Mouse (Mus musculus) stomach, embryonic 15.5 days (tissue): ENCODE data around the gene Myl3. TPM values are rescaled to one million over a fixed set of nuclear protein-coding genes. Genes with fewer than 3 reads are reported as not detected.

ENCODE experiments used
- ATAC-seq: fragments of 200-750 bp; cut with Nextera tagmentation; 2 replicates; pipeline ENCODE4 v1.8.0; 2017; ENCODE audit warnings: low read depth, moderate number of reproducible peaks, moderate TSS enrichment; ENCODE audit not compliant: insufficient read depth, low FRiP score
- H3K27ac ChIP-seq: fragments of 300-500 bp; sonication (generic); 2 replicates; pipeline ENCODE4 v1.5.1; 2015; ENCODE audit warnings: mild to moderate bottlenecking, inconsistent platforms
- H3K27me3 ChIP-seq: fragments of 300-500 bp; sonication (generic); replicated peaks from 2 replicates; pipeline ENCODE4 v1.6.1; 2015; ENCODE audit warnings: inconsistent platforms
- H3K36me3 ChIP-seq: fragments of 300-500 bp; sonication (generic); 2 replicates; pipeline ENCODE4 v1.6.1; 2015; ENCODE audit warnings: inconsistent platforms
- H3K4me1 ChIP-seq: fragments of 300-500 bp; sonication (generic); 2 replicates; pipeline ENCODE4 v1.6.1; 2015; ENCODE audit warnings: inconsistent platforms
- H3K4me2 ChIP-seq: fragments of 300-500 bp; sonication (generic); 2 replicates; pipeline ENCODE4 v1.6.1; 2015; ENCODE audit warnings: mild to moderate bottlenecking, inconsistent platforms
- H3K4me3 ChIP-seq: fragments of 300-500 bp; sonication (generic); replicated peaks from 2 replicates; pipeline ENCODE4 v1.5.1; 2015; ENCODE audit warnings: inconsistent platforms
- H3K9ac ChIP-seq: fragments of 300-500 bp; sonication (generic); 2 replicates; pipeline ENCODE4 v1.6.1; 2015; ENCODE audit warnings: inconsistent platforms
- H3K9me3 ChIP-seq: fragments of 300-500 bp; sonication (generic); 2 replicates; pipeline ENCODE4 v1.6.1; 2016; ENCODE audit warnings: inconsistent platforms
- WGBS: fragments of 180-500 bp; shearing (Covaris S2); methylation state at CpG from one replicate; pipeline ENCODE4 v1.1.7; 2015; 5-methylcytosine and 5-hydroxymethylcytosine counted together
- polyA plus RNA-seq: library from polyadenylated mRNA; unstranded; fragments of >200 nt; fragmentation: Nextera tagmentation; extraction: Ambion mirVana; gene quantifications from 2 replicates; pipeline ENCODE4 v1.2.1, GENCODE M21; 2015

Myl3 gene
- polyA plus RNA-seq, 1 experiment from 2014 or later: 2.6 TPM

GRCm38 (mm10) chr9:110746238-110746637 lies 4.6 kb downstream of the Myl3 start:
- Histone ChIP-seq H3K9me3 (no peaks in the 10 kb centered on the region), H3K27ac (no peak overlapping the region), H3K27me3 (peaks cover 28% of the 10 kb centered on the region), H3K9ac (no peak overlapping the region), H3K4me3 (no peak overlapping the region), H3K4me2 (no peak overlapping the region), H3K36me3 (no peaks in the 10 kb centered on the region), H3K4me1 (peaks cover 21% of the 10 kb centered on the region; the same call in 1 of the 2 replicates)
- no peak for ATAC-seq
- 45% methylated on average over 5 of the region's 5 CpGs for WGBS

DNA sequence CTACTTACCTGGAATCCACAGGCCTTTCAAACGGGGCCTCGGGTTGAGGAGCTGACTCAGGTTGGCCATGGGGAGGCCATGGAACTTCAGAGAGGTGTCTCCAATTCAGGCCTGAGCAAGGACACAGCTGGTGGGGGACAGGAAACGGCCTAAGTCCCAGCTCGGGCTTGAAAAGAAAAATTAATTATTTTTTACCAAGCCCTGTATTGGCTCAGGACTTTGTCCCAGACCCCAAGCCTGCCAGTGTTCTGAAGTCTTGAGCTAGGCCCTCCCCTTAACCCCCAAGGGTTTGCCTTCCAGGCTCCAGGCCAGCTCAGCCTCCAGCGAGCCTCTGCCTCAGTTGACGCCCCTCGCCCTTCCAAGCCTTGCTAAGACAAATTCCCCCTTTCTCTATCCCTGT lies 5.3 kb downstream of the Myl3 start, which contains the start of gene Pth1r:
Pth1r (minus strand) TSS at position 185 of the 400 bp plus-strand sequence.
- Histone ChIP-seq H3K27me3 (peaks cover 21% of the 10 kb centered on the region), H3K4me3 (no peak within 1 kb of the TSS), H3K4me2 (no peak within 1 kb of the TSS), H3K36me3 (no peaks in the 10 kb centered on the region), H3K9me3 (no peaks in the 10 kb centered on the region), H3K27ac (no peak within 1 kb of the TSS), H3K9ac (no peak within 1 kb of the TSS), H3K4me1 (peaks cover 17% of the 10 kb centered on the region; the same call in 1 of the 2 replicates)
- ATAC-seq: no peak
- 61% methylated on average over 7 of the region's 7 CpGs for WGBS

- Histone ChIP-seq H3K4me3 (no peak overlapping the region), H3K27ac (no peak overlapping the region), H3K4me1 (peaks cover 10% of the 10 kb centered on the region; the same call in 1 of the 2 replicates), H3K9ac (no peak overlapping the region), H3K27me3 (peaks cover 18% of the 10 kb centered on the region), H3K36me3 (no peaks in the 10 kb centered on the region), H3K4me2 (no peak overlapping the region), H3K9me3 (no peaks in the 10 kb centered on the region)
- ATAC-seq: no peak
- WGBS: 50% methylated on average over 2 of the region's 2 CpGs
These were observed 6.8 kb downstream of the Myl3 start for GRCm38 (mm10) chr9:110748451-110748850.

DNA sequence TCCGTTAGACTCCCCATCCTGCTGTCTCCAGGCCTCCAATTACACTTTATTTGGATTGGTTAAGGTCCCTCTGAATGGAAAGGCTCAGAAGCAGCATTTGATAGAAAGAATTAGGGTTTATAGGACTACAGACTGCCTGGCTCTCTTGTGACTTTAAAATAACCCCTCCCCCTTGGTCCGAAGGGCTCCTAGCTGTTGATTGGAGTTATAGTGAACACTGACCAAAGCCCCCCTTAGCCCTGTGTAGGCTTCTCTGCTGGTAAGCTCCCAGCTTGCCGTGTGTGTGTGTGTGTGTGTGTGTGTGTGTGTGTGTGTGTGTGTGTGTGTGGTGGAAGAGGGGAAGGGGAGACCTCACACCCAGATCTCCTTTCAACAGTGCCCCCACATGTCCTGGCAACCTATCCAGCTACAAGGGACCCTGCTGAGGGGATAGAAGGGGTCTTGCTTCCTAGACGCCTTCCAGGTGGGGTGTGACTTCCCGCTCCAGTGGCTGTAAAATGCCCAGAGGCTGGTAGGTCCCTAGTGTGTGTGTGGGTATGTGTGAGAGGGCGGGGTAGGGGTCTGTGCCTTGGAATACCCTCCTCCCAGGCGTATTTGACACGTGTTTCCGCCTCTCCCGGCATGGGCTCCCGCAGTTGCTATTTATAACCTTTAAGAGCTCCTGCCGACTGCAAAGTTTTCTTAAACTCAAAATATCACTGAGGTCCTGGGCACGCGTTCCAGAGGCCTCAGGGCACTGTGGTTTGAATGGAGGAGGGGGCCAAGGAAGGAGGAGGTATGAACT lies 8.9 kb downstream of the Myl3 start:
- Histone ChIP-seq H3K27me3 (no peaks in the 10 kb centered on the region), H3K4me2 (no peak overlapping the region), H3K36me3 (no peaks in the 10 kb centered on the region), H3K9ac (no peak overlapping the region), H3K4me1 (peaks cover 5% of the 10 kb centered on the region; the same call in 1 of the 2 replicates), H3K4me3 (no peak overlapping the region), H3K9me3 (no peaks in the 10 kb centered on the region), H3K27ac (no peak overlapping the region)
- ATAC-seq: no peak
- WGBS: 27% methylated on average over 14 of the region's 14 CpGs

DNA sequence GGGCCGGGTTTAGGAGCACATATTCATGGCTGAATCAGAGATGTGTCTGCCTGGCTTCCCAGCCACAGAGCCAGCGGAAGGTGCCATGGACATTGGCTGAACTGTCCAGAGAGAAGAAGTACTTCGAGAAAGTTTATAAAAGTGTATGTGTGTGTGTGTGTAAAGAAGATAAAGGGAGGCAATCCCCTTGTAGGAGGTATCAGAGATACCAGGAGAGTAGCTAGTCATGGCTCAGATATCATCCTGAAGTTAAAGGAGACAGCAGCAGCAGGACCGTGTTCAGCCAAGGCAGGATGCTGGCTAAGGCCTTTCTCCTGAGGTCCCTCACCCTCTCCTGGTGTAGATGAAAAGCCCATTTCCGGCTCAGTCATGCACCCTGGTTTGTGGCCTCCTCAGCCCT lies 9.8 kb downstream of the Myl3 start:
- Histone ChIP-seq H3K27ac (no peak overlapping the region), H3K4me1 (peaks cover 5% of the 10 kb centered on the region; the same call in 1 of the 2 replicates), H3K9me3 (no peaks in the 10 kb centered on the region), H3K27me3 (no peaks in the 10 kb centered on the region), H3K36me3 (no peaks in the 10 kb centered on the region), H3K4me2 (no peak overlapping the region), H3K9ac (no peak overlapping the region), H3K4me3 (no peak overlapping the region)
- WGBS: 64% methylated on average over 5 of the region's 5 CpGs
- no peak for ATAC-seq

DNA sequence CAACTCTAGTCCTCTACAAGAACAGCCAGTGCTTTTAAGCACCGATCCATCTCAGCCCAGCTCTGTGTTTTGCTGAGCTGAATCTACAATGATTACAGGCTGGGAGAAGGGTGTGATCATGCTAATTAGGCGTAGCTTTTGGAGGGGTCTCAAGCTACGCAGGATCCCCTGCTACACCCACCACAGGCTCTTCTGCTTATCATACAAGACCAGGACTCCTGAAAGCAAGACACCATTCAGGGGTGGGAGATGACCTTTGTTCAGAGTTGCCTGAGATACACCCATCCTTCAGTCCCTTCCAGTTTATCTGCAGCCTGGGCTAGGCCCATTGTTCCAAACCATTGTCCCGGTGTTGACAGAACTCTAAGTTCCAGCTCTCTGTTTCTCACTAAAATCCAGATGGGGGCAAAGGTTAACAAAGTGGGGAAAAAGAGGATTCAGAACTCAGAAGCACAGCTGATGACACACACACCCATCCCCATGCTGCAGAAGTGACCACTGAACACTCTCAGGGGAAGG lies 11.3 kb downstream of the Myl3 start:
- Histone ChIP-seq H3K27ac (no peak overlapping the region), H3K4me3 (no peak overlapping the region), H3K9ac (no peak overlapping the region), H3K36me3 (no peaks in the 10 kb centered on the region), H3K27me3 (no peaks in the 10 kb centered on the region), H3K9me3 (no peaks in the 10 kb centered on the region), H3K4me1 (peaks cover 5% of the 10 kb centered on the region; the same call in 1 of the 2 replicates), H3K4me2 (no peak overlapping the region)
- ATAC-seq: no peak
- 68% methylated on average over 4 of the region's 4 CpGs for WGBS

DNA sequence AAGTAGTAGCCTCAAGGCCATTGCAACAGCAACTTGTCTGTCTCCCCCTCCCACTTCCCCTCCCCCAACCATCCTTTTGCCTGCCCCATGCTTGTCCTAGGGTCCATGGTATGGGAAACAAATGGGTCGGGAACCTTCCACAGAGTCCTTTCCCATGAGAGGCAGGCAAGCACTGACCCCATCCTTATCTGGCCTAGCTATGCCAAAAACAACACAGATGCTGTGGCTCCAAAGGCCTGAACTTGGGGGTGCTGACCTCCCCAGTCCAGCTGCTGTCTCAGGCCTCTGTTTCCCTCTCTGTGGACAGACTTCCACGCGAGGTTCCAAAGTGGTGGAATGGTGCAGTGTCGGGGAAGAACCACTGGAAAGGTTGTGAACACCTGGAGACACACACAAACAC lies 12.1 kb downstream of the Myl3 start:
- Histone ChIP-seq H3K27me3 (no peaks in the 10 kb centered on the region), H3K4me3 (no peak overlapping the region), H3K9me3 (no peaks in the 10 kb centered on the region), H3K9ac (no peak overlapping the region), H3K4me1 (peaks cover 5% of the 10 kb centered on the region; the same call in 1 of the 2 replicates), H3K4me2 (no peak overlapping the region), H3K27ac (no peak overlapping the region), H3K36me3 (no peaks in the 10 kb centered on the region)
- no peak for ATAC-seq
- 80% methylated on average over 4 of the region's 4 CpGs for WGBS

DNA sequence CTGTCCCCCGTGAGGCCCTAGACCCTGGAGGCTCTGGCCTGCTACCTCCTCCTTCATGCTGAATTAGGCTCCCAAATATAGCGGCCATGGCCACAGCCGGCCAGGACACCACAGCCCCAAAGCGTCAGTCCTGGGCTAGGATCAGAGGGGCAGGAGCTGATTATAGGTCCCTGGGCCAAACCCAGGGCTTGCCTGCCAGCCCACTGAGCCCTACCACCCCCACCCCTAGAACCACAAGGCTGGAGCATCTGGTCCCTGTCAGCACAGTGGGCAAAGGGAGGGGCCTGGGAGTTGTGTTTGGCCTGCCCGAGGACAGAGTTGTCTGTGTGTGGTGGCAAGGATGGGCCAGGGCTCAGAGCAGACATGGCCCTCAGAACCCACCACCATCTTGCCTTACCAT lies 16.2 kb downstream of the Myl3 start:
- Histone ChIP-seq H3K27ac (no peak overlapping the region), H3K27me3 (no peaks in the 10 kb centered on the region), H3K4me2 (no peak overlapping the region), H3K4me3 (no peak overlapping the region), H3K9ac (no peak overlapping the region), H3K4me1 (peaks cover 6% of the 10 kb centered on the region), H3K36me3 (no peaks in the 10 kb centered on the region), H3K9me3 (no peaks in the 10 kb centered on the region)
- ATAC-seq: no peak
- 79% methylated on average over 5 of the region's 5 CpGs for WGBS

DNA sequence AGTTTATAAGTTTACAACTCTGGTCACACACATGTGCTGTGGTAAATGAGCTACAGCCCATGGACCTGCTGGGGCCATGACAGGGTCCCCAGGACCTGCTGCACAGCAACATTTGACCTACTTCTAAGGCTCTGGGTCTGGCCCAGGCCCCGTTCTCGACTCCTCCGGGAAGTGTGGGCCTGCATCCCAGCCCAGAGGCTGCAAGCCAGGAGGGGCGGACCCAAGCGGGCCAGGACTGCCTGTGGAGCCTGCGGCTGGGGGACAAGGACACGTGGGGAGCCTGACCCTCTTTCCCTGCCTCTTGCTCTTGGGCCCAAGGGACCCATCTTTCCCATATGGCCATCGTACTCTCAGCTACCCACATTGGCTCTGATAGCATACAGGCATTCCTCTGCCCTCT lies 16.9 kb downstream of the Myl3 start:
- Histone ChIP-seq H3K9ac (no peak overlapping the region), H3K27ac (no peak overlapping the region), H3K4me3 (no peak overlapping the region), H3K27me3 (no peaks in the 10 kb centered on the region), H3K36me3 (no peaks in the 10 kb centered on the region), H3K9me3 (no peaks in the 10 kb centered on the region), H3K4me1 (peaks cover 6% of the 10 kb centered on the region), H3K4me2 (no peak overlapping the region)
- no peak for ATAC-seq
- WGBS: 56% methylated on average over 8 of the region's 8 CpGs

GRCm38 (mm10) chr9:110759265-110759664 lies 17.6 kb downstream of the Myl3 start:
- H3K4me1 ChIP-seq: peaks cover 6% of the 10 kb centered on the region
- no peak for ATAC-seq
- no peak overlapping the region for H3K4me3 ChIP-seq
- H3K4me2 ChIP-seq: no peak overlapping the region
- no peaks in the 10 kb centered on the region for H3K27me3 ChIP-seq
- no peaks in the 10 kb centered on the region for H3K9me3 ChIP-seq
- no peak overlapping the region for H3K27ac ChIP-seq
- H3K9ac ChIP-seq: no peak overlapping the region
- H3K36me3 ChIP-seq: no peaks in the 10 kb centered on the region
- 62% methylated on average over 2 of the region's 2 CpGs for WGBS

DNA sequence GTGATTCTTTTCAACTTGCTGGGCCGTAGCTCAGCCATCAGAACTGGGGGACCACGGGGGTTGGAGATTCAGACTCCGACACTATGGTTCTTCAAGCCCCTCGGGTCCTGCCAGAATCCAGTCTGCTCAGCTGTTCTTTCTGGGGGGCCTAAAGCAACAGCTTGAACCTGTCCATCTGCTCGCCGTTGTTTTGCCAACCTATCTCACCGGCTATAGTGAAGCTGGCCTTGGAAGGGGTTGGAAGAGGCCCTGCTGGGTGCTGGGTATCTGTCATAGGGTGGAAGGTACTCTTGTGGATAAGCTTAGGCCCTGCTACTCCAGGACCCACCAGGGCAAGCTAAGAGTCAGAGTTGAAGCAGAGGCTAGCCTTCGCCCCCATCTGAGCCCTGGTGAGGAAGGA lies 19.2 kb downstream of the Myl3 start:
- Histone ChIP-seq H3K4me2 (no peak overlapping the region), H3K27ac (no peak overlapping the region), H3K4me3 (no peak overlapping the region), H3K9me3 (no peaks in the 10 kb centered on the region), H3K4me1 (peaks cover 10% of the 10 kb centered on the region), H3K36me3 (no peaks in the 10 kb centered on the region), H3K27me3 (no peaks in the 10 kb centered on the region), H3K9ac (no peak overlapping the region)
- 87% methylated on average over 8 of the region's 8 CpGs for WGBS
- no peak for ATAC-seq

GRCm38 (mm10) chr9:110762763-110763162 lies 21.1 kb downstream of the Myl3 start:
- 76% methylated on average over 10 of the region's 10 CpGs for WGBS
- Histone ChIP-seq H3K9ac (no peak overlapping the region), H3K9me3 (no peaks in the 10 kb centered on the region), H3K4me2 (no peak overlapping the region), H3K4me3 (no peak overlapping the region), H3K4me1 (peaks cover 11% of the 10 kb centered on the region), H3K27ac (no peak overlapping the region), H3K27me3 (no peaks in the 10 kb centered on the region), H3K36me3 (no peaks in the 10 kb centered on the region)
- ATAC-seq: no peak
